Mouse (Mus musculus) hindbrain, embryonic 10.5 days (tissue): ENCODE measurements around the gene Unc45a. TPM values are rescaled to one million over a fixed set of nuclear protein-coding genes. Genes with fewer than 3 reads are reported as not detected.

Experiments
- DNase-seq: peaks from one replicate; pipeline ENCODE4 v3.0.0-alpha.2; 2017; ENCODE audit warnings: low spot score
- H3K27ac ChIP-seq: fragments of 300-500 bp; sonication (generic); 2 replicates; pipeline ENCODE4 v1.5.1; 2016; ENCODE audit warnings: mild to moderate bottlenecking, moderate library complexity
- H3K27me3 ChIP-seq: fragments of 300-500 bp; sonication (generic); 2 replicates; pipeline ENCODE4 v1.6.1; 2016; ENCODE audit warnings: mild to moderate bottlenecking; ENCODE audit not compliant: poor library complexity, insufficient read depth, severe bottlenecking
- H3K36me3 ChIP-seq: fragments of 300-500 bp; sonication (generic); 2 replicates; pipeline ENCODE4 v1.6.1; 2016; ENCODE audit warnings: mild to moderate bottlenecking, moderate library complexity
- H3K4me1 ChIP-seq: fragments of 300-500 bp; sonication (generic); replicated peaks from 2 replicates; pipeline ENCODE4 v1.6.1; 2016; ENCODE audit warnings: mild to moderate bottlenecking
- H3K4me3 ChIP-seq: fragments of 300-500 bp; sonication (generic); 2 replicates; pipeline ENCODE4 v1.5.1; 2016; ENCODE audit warnings: mild to moderate bottlenecking, moderate library complexity
- H3K9me3 ChIP-seq: fragments of 300-500 bp; sonication (generic); 2 replicates; pipeline ENCODE4 v1.6.1; 2016; ENCODE audit warnings: mild to moderate bottlenecking, moderate library complexity
- WGBS: fragments of 180-500 bp; shearing (Covaris S2); methylation state at CpG from one replicate; pipeline ENCODE4 v1.1.7; 2016; 5-methylcytosine and 5-hydroxymethylcytosine counted together
- polyA plus RNA-seq: library from polyadenylated mRNA; unstranded; fragments of >200 nt; fragmentation: Nextera tagmentation; extraction: Ambion mirVana; gene quantifications from 2 replicates; pipeline ENCODE4 v1.2.1, GENCODE M21; 2016

Gene Unc45a
- 46.2 and 54.6 TPM in 2 replicates for polyA plus RNA-seq

GRCm38 (mm10) chr7:80340793-80341192 lies at the start of gene Unc45a:
Unc45a (minus strand) TSS chr7:80341005.
- 4% methylated on average over 11 of the region's 11 CpGs for WGBS
- Histone ChIP-seq H3K27me3 (peaks cover 12% of the 10 kb centered on the region), H3K4me1 (peaks cover 53% of the 10 kb centered on the region), H3K4me3 (peak within 1 kb of the TSS; percentile 77), H3K9me3 (peaks cover 3% of the 10 kb centered on the region), H3K36me3 (peaks cover 26% of the 10 kb centered on the region), H3K27ac (peak within 1 kb of the TSS; percentile 94)
- DNase-seq, result peak; percentile 79

- Histone ChIP-seq H3K4me1 (peaks cover 29% of the 10 kb centered on the region), H3K36me3 (peaks cover 42% of the 10 kb centered on the region), H3K27ac (peak within 1 kb of the TSS; percentile 89), H3K4me3 (peak within 1 kb of the TSS; percentile 49), H3K27me3 (peaks cover 23% of the 10 kb centered on the region), H3K9me3 (no peaks in the 10 kb centered on the region)
- 6% methylated on average over 33 of the region's 33 CpGs for WGBS
- DNase-seq, result peak; percentile 58
Measured at GRCm38 (mm10) chr7:80387633-80388543, 47.1 kb upstream of the Unc45a start, which contains the start of gene Fes. Fes (minus strand) TSS chr7:80387946.

GRCm38 (mm10) chr7:80387033-80387632 lies 46.3 kb upstream of the Unc45a start:
- peaks cover 30% of the 10 kb centered on the region for H3K27me3 ChIP-seq
- H3K4me1 ChIP-seq, result peaks cover 37% of the 10 kb centered on the region
- peaks cover 42% of the 10 kb centered on the region for H3K36me3 ChIP-seq
- WGBS, result 22% methylated on average over 17 of the region's 17 CpGs
- peak overlapping the region; percentile 49 for H3K4me3 ChIP-seq
- peak overlapping the region; percentile 89 for H3K27ac ChIP-seq
- peak; percentile 47 for DNase-seq
- no peaks in the 10 kb centered on the region for H3K9me3 ChIP-seq

- DNase-seq, result peak; percentile 92
- Histone ChIP-seq H3K27ac (peak overlapping the region; percentile 89), H3K4me3 (peak overlapping the region; percentile 49), H3K36me3 (peaks cover 35% of the 10 kb centered on the region), H3K9me3 (no peaks in the 10 kb centered on the region), H3K27me3 (peaks cover 38% of the 10 kb centered on the region), H3K4me1 (peaks cover 37% of the 10 kb centered on the region)
- WGBS, result 34% methylated on average over 18 of the region's 18 CpGs
Measured at GRCm38 (mm10) chr7:80386235-80386930, 45.6 kb upstream of the Unc45a start.

- Histone ChIP-seq H3K4me1 (peaks cover 28% of the 10 kb centered on the region), H3K4me3 (no peak overlapping the region), H3K27me3 (peaks cover 53% of the 10 kb centered on the region), H3K36me3 (peaks cover 24% of the 10 kb centered on the region), H3K9me3 (no peaks in the 10 kb centered on the region), H3K27ac (no peak overlapping the region)
- WGBS, result 73% methylated on average over 11 of the region's 11 CpGs
- DNase-seq, result no peak
Measured at GRCm38 (mm10) chr7:80382919-80383318, 42.1 kb upstream of the Unc45a start.

- H3K36me3 ChIP-seq, result peaks cover 24% of the 10 kb centered on the region
- H3K27ac ChIP-seq, result no peak overlapping the region
- peak; percentile 42 for DNase-seq
- peaks cover 38% of the 10 kb centered on the region for H3K27me3 ChIP-seq
- H3K4me1 ChIP-seq, result peaks cover 23% of the 10 kb centered on the region
- no peaks in the 10 kb centered on the region for H3K9me3 ChIP-seq
- no peak overlapping the region for H3K4me3 ChIP-seq
- WGBS, result 59% methylated on average over 13 of the region's 13 CpGs
Measured at GRCm38 (mm10) chr7:80379531-80379930, 38.7 kb upstream of the Unc45a start.

GRCm38 (mm10) chr7:80377471-80377870 lies 36.7 kb upstream of the Unc45a start:
- H3K4me3 ChIP-seq, result no peak overlapping the region
- no peaks in the 10 kb centered on the region for H3K9me3 ChIP-seq
- 37% methylated on average over 6 of the region's 6 CpGs for WGBS
- H3K27me3 ChIP-seq, result peaks cover 32% of the 10 kb centered on the region
- no peak overlapping the region for H3K27ac ChIP-seq
- peaks cover 15% of the 10 kb centered on the region for H3K4me1 ChIP-seq
- DNase-seq, result peak; percentile 74
- H3K36me3 ChIP-seq, result peaks cover 15% of the 10 kb centered on the region

GRCm38 (mm10) chr7:80376192-80376591 lies 35.4 kb upstream of the Unc45a start:
- peaks cover 12% of the 10 kb centered on the region for H3K4me1 ChIP-seq
- H3K27ac ChIP-seq, result no peak overlapping the region
- H3K9me3 ChIP-seq, result no peaks in the 10 kb centered on the region
- peaks cover 11% of the 10 kb centered on the region; the same call in 1 of the 2 replicates for H3K36me3 ChIP-seq
- H3K4me3 ChIP-seq, result no peak overlapping the region
- no peak for DNase-seq
- WGBS, result 75% methylated on average over 10 of the region's 10 CpGs
- H3K27me3 ChIP-seq, result peaks cover 19% of the 10 kb centered on the region

GRCm38 (mm10) chr7:80375376-80376039 lies 34.7 kb upstream of the Unc45a start:
- no peak overlapping the region for H3K4me3 ChIP-seq
- H3K9me3 ChIP-seq, result no peaks in the 10 kb centered on the region
- H3K27me3 ChIP-seq, result peaks cover 12% of the 10 kb centered on the region; the same call in 1 of the 2 replicates
- peaks cover 14% of the 10 kb centered on the region for H3K4me1 ChIP-seq
- WGBS, result 86% methylated on average over 9 of the region's 9 CpGs
- no peak for DNase-seq
- no peak overlapping the region for H3K27ac ChIP-seq
- peaks cover 7% of the 10 kb centered on the region; the same call in 1 of the 2 replicates for H3K36me3 ChIP-seq

GRCm38 (mm10) chr7:80374733-80375132 lies 33.9 kb upstream of the Unc45a start:
- peaks cover 4% of the 10 kb centered on the region; the same call in 1 of the 2 replicates for H3K36me3 ChIP-seq
- H3K9me3 ChIP-seq, result no peaks in the 10 kb centered on the region
- no peak overlapping the region for H3K27ac ChIP-seq
- H3K4me1 ChIP-seq, result peaks cover 22% of the 10 kb centered on the region
- 90% methylated on average over 3 of the region's 3 CpGs for WGBS
- peaks cover 5% of the 10 kb centered on the region; the same call in 1 of the 2 replicates for H3K27me3 ChIP-seq
- H3K4me3 ChIP-seq, result no peak overlapping the region
- DNase-seq, result no peak

- Histone ChIP-seq H3K9me3 (no peaks in the 10 kb centered on the region), H3K27me3 (peaks cover 5% of the 10 kb centered on the region; the same call in 1 of the 2 replicates), H3K4me3 (no peak overlapping the region), H3K4me1 (peaks cover 26% of the 10 kb centered on the region), H3K27ac (no peak overlapping the region), H3K36me3 (no peaks in the 10 kb centered on the region)
- no peak for DNase-seq
- 65% methylated on average over 3 of the region's 3 CpGs for WGBS
Measured at GRCm38 (mm10) chr7:80374280-80374679, 33.5 kb upstream of the Unc45a start.

GRCm38 (mm10) chr7:80373850-80374249 lies 33.0 kb upstream of the Unc45a start:
- Histone ChIP-seq H3K4me1 (peaks cover 30% of the 10 kb centered on the region), H3K27me3 (peaks cover 5% of the 10 kb centered on the region; the same call in 1 of the 2 replicates), H3K4me3 (no peak overlapping the region), H3K27ac (no peak overlapping the region), H3K9me3 (no peaks in the 10 kb centered on the region), H3K36me3 (no peaks in the 10 kb centered on the region)
- 86% methylated on average over 12 of the region's 12 CpGs for WGBS
- no peak for DNase-seq
